Mouse (Mus musculus): ENCODE measurements around the gene Dlg2. TPM values are rescaled to one million over a fixed set of nuclear protein-coding genes. Genes with fewer than 3 reads are reported as not detected.

Gene Dlg2
- total and polyA plus RNA-seq, 3 experiments = 0.49 to 0.68 TPM; not detected in 1

DNA sequence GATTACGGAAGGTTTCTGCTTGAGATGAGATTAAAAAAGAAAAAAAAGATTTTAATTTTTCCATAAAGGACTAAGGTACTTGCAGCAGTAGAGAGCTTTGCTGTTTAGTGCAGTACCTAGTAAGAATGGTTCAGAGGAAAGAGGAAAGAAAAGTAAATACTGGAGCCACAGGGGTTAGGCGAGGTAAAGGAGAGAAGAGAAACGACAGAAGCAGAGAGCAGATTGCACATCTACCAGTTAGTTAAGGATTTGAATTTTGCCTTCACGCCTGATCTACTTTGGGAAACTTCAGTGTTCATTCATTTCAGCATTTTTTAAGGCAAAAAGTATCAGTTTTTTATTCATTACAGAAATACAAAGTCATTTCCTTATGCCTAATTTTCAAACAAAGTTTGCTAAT is 655.7 kb downstream of the Dlg2 start:
- no peak for TF ChIP-seq GATA2 (IDR thresholded peaks at IDR 0.05; ENCODE audit: borderline replicate concordance, low read depth, low read length)
- Histone ChIP-seq H3K4me1 (ENCODE audit: insufficient read depth, low read depth, low read length) (no peaks in the 10 kb centered on the region), H3K36me3 (replicated peaks) (no peaks in the 10 kb centered on the region), H3K9me3 (replicated peaks) (no peaks in the 10 kb centered on the region), H3K27me3 (ENCODE audit: insufficient read depth, low read length) (no peaks in the 10 kb centered on the region), H3K4me3 (ENCODE audit: low read depth, low read length) (no peak overlapping the region)
- DNase-seq (ENCODE audit: low spot score) (no peak), ATAC-seq (ENCODE audit: extremely low read depth, insufficient number of reproducible peaks, low FRiP score, poor library complexity, severe bottlenecking) (no peak)

GRCm38 (mm10) chr7:91154096-91154495 is 677.6 kb downstream of the Dlg2 start:
- ATAC-seq (ENCODE audit: extremely low read depth, insufficient number of reproducible peaks, low FRiP score, poor library complexity, severe bottlenecking) (no peak), DNase-seq (ENCODE audit: low spot score) (no peak)
- Histone ChIP-seq H3K36me3 (replicated peaks) (no peaks in the 10 kb centered on the region), H3K4me1 (ENCODE audit: insufficient read depth, low read depth, low read length) (no peaks in the 10 kb centered on the region), H3K27me3 (ENCODE audit: insufficient read depth, low read length) (no peaks in the 10 kb centered on the region), H3K4me3 (ENCODE audit: low read depth, low read length) (no peak overlapping the region), H3K9me3 (replicated peaks) (no peaks in the 10 kb centered on the region)
- no peak for TF ChIP-seq TAL1 (conservative IDR thresholded peaks at IDR 0.05; ENCODE audit: low read depth, low read length)

GRCm38 (mm10) chr7:91159144-91159543 is 682.7 kb downstream of the Dlg2 start:
- no peaks in the 10 kb centered on the region for H3K36me3 ChIP-seq (replicated peaks)
- H3K9me3 ChIP-seq (replicated peaks) = no peaks in the 10 kb centered on the region
- H3K4me3 ChIP-seq (ENCODE audit: low read depth, low read length) = no peak overlapping the region
- no peak for TF ChIP-seq GATA2 (IDR thresholded peaks at IDR 0.05; ENCODE audit: borderline replicate concordance, low read depth, low read length)
- DNase-seq (ENCODE audit: low spot score) = no peak
- ATAC-seq (ENCODE audit: extremely low read depth, insufficient number of reproducible peaks, low FRiP score, poor library complexity, severe bottlenecking) = no peak
- no peaks in the 10 kb centered on the region for H3K27me3 ChIP-seq (ENCODE audit: insufficient read depth, low read length)
- H3K4me1 ChIP-seq (ENCODE audit: insufficient read depth, low read depth, low read length) = no peaks in the 10 kb centered on the region

GRCm38 (mm10) chr7:91161643-91162175 is 685.2 kb downstream of the Dlg2 start:
- no peaks in the 10 kb centered on the region for H3K4me1 ChIP-seq (ENCODE audit: insufficient read depth, low read depth, low read length)
- no peak overlapping the region for H3K4me3 ChIP-seq (ENCODE audit: low read depth, low read length)
- no peak for ATAC-seq (ENCODE audit: extremely low read depth, insufficient number of reproducible peaks, low FRiP score, poor library complexity, severe bottlenecking)
- DNase-seq (ENCODE audit: low spot score) = no peak
- TF ChIP-seq POLR2AphosphoS5 (IDR thresholded peaks at IDR 0.05; ENCODE audit: insufficient replicate concordance, low read depth, low read length) (no peak), GATA1 (IDR thresholded peaks at IDR 0.05; ENCODE audit: borderline replicate concordance, low read length) (no peak)
- H3K9me3 ChIP-seq (replicated peaks) = no peaks in the 10 kb centered on the region
- H3K27me3 ChIP-seq (ENCODE audit: insufficient read depth, low read length) = no peaks in the 10 kb centered on the region
- H3K36me3 ChIP-seq (replicated peaks) = no peaks in the 10 kb centered on the region

GRCm38 (mm10) chr7:91173560-91173959 is 697.1 kb downstream of the Dlg2 start:
- Histone ChIP-seq H3K9me3 (replicated peaks) (no peaks in the 10 kb centered on the region), H3K4me3 (ENCODE audit: low read depth, low read length) (no peak overlapping the region), H3K4me1 (ENCODE audit: insufficient read depth, low read depth, low read length) (no peaks in the 10 kb centered on the region), H3K36me3 (replicated peaks) (no peaks in the 10 kb centered on the region), H3K27me3 (ENCODE audit: insufficient read depth, low read length) (no peaks in the 10 kb centered on the region)
- ATAC-seq (ENCODE audit: extremely low read depth, insufficient number of reproducible peaks, low FRiP score, poor library complexity, severe bottlenecking) = no peak
- DNase-seq (ENCODE audit: low spot score) = no peak
- TF ChIP-seq GATA2 (IDR thresholded peaks at IDR 0.05; ENCODE audit: borderline replicate concordance, low read depth, low read length) (no peak), CTCF (IDR thresholded peaks at IDR 0.05; ENCODE audit: low read depth, low read length) (no peak), POLR2AphosphoS5 (IDR thresholded peaks at IDR 0.05; ENCODE audit: insufficient replicate concordance, low read depth, low read length) (no peak), TAL1 (conservative IDR thresholded peaks at IDR 0.05; ENCODE audit: low read depth, low read length) (no peak), GATA1 (IDR thresholded peaks at IDR 0.05; ENCODE audit: borderline replicate concordance, low read length) (no peak)

DNA sequence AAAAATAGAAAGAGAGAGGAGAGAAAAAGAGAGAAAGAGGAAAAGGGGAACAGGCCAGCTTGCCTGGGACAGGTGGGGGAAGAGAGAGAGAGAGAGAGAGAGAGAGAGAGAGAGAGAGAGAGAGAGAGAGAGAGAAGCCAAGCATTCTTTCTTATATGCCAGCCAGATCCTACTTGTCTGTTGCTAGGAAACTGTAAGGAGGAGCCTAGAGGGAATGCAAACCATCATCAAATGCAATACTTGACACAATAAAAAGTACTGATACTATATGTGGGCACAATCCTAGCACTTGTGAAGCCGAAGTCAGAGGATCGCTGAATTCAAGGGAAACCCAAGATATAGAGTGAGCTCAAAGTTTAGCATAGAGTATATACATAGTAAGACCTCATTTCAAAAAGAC is 711.7 kb downstream of the Dlg2 start:
- H3K27me3 ChIP-seq (ENCODE audit: insufficient read depth, low read length) = no peaks in the 10 kb centered on the region
- no peaks in the 10 kb centered on the region for H3K36me3 ChIP-seq (replicated peaks)
- H3K9me3 ChIP-seq (replicated peaks) = no peaks in the 10 kb centered on the region
- ATAC-seq (ENCODE audit: extremely low read depth, insufficient number of reproducible peaks, low FRiP score, poor library complexity, severe bottlenecking) (no peak), DNase-seq (ENCODE audit: low spot score) (no peak)
- H3K4me1 ChIP-seq (ENCODE audit: insufficient read depth, low read depth, low read length) = no peaks in the 10 kb centered on the region
- no peak overlapping the region for H3K4me3 ChIP-seq (ENCODE audit: low read depth, low read length)
- TF ChIP-seq GATA2 (IDR thresholded peaks at IDR 0.05; ENCODE audit: borderline replicate concordance, low read depth, low read length) (no peak), GATA1 (IDR thresholded peaks at IDR 0.05; ENCODE audit: borderline replicate concordance, low read length) (no peak), POLR2AphosphoS5 (IDR thresholded peaks at IDR 0.05; ENCODE audit: insufficient replicate concordance, low read depth, low read length) (no peak), CTCF (IDR thresholded peaks at IDR 0.05; ENCODE audit: low read depth, low read length) (no peak), TAL1 (conservative IDR thresholded peaks at IDR 0.05; ENCODE audit: low read depth, low read length) (no peak)

DNA sequence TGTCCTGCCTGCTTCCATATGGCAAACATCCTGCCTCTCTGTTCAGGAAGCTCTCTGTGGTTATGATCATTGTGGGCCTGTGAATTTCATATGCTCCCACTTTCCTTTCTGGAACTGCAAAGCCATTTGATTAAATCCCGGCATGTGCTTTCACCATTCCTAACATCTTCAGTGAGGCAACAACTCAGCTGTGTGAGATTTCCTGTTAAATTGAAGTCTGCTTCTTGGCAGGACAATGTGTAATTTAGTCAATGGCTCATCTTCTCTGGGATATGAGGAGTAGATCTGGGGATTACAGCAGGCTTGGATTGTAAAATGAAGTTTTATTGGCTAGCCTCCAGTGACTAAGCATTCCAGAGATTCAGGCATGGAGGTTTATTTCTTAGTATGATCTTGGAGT is 722.9 kb downstream of the Dlg2 start:
- no peaks in the 10 kb centered on the region for H3K27me3 ChIP-seq (ENCODE audit: insufficient read depth, low read length)
- no peaks in the 10 kb centered on the region for H3K9me3 ChIP-seq (replicated peaks)
- DNase-seq (ENCODE audit: low spot score) (no peak), ATAC-seq (ENCODE audit: extremely low read depth, insufficient number of reproducible peaks, low FRiP score, poor library complexity, severe bottlenecking) (no peak)
- no peaks in the 10 kb centered on the region for H3K36me3 ChIP-seq (replicated peaks)
- no peak overlapping the region for H3K4me3 ChIP-seq (ENCODE audit: low read depth, low read length)
- H3K4me1 ChIP-seq (ENCODE audit: insufficient read depth, low read depth, low read length) = no peaks in the 10 kb centered on the region
- TF ChIP-seq TAL1 (conservative IDR thresholded peaks at IDR 0.05; ENCODE audit: low read depth, low read length) (no peak), GATA2 (IDR thresholded peaks at IDR 0.05; ENCODE audit: borderline replicate concordance, low read depth, low read length) (no peak), GATA1 (IDR thresholded peaks at IDR 0.05; ENCODE audit: borderline replicate concordance, low read length) (no peak), CTCF (IDR thresholded peaks at IDR 0.05; ENCODE audit: low read depth, low read length) (no peak)

Data from G1E (cell line).